Mouse (Mus musculus) layer of hippocampus, adult 9-11 months (tissue): ENCODE measurements at regions not wholly inside any gene's neighbourhood (a gene's known extent, or its start where the extent isn't known, plus 50 kb on each side); places are given as distances from the start of the nearest gene placed in this dataset.

Experiments
- DNase-seq: peaks from one replicate; pipeline ENCODE4 v3.0.0; 2022

DNA sequence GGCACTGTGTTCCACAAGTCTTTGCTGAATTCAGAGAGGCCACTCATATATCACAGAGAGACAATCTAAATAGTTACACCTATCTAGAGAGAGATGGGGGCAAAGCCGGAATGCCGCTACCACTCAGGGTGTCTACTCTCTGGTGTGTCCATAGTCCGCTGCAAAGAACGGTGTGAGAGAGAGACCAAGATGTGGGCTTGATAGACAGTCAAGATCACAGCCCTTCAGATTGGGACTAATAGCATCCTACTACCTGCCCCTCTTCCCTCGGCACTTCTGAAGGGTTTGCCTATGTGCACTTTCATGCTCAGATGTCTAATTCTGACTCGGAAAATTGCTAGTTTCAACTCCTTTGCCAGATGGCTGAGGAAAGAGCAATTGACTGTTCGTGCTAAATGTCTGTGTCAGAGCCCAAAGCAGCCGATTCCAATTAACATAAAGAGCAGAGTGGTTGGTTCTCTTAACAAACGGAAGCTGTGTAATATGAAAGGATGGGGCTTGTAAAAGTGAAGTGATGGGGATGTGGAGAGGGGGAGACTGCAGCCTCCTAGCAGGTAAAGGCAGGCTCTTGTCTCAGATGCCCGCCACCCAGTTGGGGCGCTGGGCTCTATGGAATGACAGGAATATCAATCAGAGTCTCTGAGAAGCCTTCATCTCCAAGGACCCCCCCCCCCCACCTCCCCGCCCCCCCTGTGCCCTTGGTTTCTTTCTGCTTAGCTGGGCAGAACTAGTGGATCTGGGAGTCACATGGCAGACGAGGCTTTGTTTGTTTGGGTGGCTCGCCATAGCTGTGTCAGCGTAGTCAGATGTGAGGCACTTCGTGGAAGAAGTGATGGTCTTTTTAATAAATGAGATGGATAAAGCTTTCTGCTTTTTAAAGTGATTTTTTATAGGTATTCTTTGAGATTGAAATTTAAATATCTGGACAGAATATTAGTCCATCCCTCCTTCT, 193.7 kb downstream of the Phlda1 start:
- DNase-seq = peak; percentile 23

GRCm38 (mm10) chr10:111700570-111700969, 194.5 kb downstream of the Phlda1 start:
- DNase-seq = no peak

GRCm38 (mm10) chr10:111701138-111701537, 195.1 kb downstream of the Phlda1 start:
- no peak for DNase-seq

- DNase-seq = no peak
Observed at GRCm38 (mm10) chr10:111702435-111702834, 196.3 kb downstream of the Phlda1 start.

DNA sequence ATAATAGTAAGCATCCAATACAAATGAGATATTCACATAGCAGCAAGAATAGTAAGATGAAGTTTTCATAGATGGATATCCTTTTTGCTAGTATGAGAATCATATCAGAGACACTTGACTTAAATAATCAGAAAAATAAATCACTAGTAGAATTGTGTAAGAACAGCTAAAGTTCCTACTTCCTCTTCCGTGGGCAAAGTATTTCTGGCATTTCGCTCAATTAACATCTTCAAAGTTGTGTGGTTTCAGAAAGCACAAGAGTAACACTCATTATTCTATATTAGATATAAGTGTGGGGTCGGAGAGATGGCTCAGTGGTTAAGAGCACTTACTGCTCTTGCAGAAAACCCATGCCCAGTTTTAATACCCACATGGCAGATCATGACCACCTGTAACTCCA, 197.4 kb downstream of the Phlda1 start:
- no peak for DNase-seq

GRCm38 (mm10) chr10:111711519-111712113, 205.5 kb downstream of the Phlda1 start:
- DNase-seq = no peak

DNA sequence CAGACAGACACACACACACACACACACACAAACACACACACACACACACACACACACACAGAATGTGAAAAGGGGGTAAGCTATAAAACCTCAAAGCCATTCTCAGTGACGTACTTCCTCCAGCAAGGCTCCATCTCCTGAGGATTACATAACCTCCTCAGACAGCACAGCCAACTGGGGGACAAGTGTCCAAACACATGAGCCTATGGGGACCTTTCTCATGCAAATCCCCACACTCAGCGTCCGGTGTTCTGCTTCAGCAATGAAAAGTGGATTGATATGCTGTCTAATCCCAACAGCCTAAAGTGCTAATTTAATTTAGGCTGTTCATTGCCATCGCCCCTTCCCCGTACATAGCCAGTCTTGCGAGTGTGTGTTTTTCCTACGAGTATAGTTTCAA, 206.9 kb downstream of the Phlda1 start:
- DNase-seq = no peak

- no peak for DNase-seq
Observed at GRCm38 (mm10) chr10:111713676-111714075, 207.6 kb downstream of the Phlda1 start.

GRCm38 (mm10) chr10:111715172-111715571, 209.1 kb downstream of the Phlda1 start:
- no peak for DNase-seq

DNA sequence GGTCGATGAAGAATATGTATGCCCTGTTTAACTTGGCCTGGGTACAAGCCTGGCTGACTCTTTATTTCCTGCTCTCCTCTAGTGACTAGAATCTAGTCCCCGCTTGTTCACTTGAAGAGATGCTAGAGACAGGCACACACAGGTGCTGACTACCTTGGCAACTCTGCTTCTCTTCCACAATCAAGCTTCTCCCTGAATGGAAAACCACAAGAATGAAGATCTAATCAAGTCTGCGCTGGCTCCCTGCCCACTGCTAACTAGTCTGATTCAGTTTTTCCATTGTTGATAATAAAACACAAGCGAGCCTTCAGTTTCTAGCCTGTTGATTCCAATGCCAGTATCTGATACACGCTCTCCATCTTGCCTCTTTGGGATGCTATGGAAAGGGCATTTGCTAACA, 213.5 kb downstream of the Phlda1 start:
- no peak for DNase-seq

DNA sequence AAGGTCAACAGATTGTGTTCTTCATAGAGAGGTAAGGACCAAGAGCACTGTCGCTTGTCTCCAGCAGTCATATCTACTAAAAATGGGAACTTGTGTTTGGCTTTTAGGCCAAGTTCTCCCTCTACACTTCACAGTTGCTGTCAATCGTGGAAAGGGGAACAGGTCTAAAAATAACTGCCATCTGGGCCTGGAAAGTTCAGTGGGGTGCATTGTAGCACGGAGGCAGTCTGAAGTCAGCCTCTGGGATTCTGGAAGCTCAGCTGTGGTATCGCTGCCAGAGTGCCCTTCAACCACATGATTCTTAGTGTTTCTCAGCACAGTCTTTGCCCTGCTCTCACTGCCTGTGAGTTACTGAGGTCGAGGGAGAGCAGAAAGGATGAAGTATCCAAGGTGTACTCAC, 215.0 kb downstream of the Phlda1 start:
- DNase-seq = peak; percentile 14

GRCm38 (mm10) chr10:111723885-111724284, 217.8 kb downstream of the Phlda1 start:
- DNase-seq = no peak

- no peak for DNase-seq
Observed at GRCm38 (mm10) chr10:111724574-111725414, 218.7 kb downstream of the Phlda1 start.

DNA sequence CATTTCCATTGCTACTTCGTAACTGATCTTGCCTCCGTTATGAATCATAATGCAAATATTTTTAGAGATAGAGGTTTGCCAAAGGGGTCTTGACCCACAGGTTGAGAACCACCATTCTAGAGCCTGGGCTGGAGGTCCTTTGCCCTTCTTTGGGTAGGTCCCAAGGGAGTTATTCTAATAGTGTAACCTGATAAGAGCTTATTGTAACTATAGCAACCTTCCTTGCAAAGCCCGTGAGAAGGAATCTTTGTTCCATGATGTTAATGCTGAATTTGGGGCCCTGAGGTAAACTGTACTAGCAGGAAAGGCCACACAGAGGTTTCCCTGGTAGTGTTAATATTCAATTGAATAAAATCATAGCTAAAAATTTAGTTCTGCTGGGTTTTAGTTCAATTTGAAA, 229.9 kb downstream of the Phlda1 start:
- no peak for DNase-seq

DNA sequence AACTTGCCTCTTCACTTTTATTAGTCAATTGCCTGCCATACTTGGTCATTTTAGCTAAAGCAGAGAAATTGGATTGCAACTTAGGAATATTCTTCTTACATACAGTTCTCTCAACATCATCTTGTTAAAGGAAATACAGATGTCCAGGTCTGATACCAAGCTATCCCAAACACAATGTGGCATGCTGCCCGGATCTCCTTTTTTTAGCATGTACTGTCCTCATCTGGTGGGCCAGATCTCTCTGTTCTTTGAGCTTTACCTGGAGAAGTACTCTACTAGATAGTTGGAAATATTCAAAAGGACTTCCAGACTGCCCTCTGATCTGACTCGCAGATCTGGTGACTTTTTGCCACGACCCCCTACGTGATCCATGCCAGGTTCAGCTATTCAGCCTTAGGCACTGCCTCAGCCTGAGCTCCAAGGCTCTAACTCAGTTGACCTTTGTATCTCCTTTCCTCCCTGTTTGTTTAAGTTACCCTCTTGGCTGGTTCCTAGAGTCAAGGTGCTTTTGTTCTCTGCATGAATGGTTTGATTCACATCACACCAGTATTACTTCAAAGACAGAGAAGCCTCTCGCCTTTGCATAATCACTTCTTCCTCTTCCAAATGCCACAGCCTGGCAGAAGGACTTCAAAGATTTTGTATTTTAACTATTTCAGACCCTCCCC, 232.9 kb upstream of the Krr1 start:
- DNase-seq = no peak

- no peak for DNase-seq
Observed at GRCm38 (mm10) chr10:111740586-111741265, 231.7 kb upstream of the Krr1 start.

DNA sequence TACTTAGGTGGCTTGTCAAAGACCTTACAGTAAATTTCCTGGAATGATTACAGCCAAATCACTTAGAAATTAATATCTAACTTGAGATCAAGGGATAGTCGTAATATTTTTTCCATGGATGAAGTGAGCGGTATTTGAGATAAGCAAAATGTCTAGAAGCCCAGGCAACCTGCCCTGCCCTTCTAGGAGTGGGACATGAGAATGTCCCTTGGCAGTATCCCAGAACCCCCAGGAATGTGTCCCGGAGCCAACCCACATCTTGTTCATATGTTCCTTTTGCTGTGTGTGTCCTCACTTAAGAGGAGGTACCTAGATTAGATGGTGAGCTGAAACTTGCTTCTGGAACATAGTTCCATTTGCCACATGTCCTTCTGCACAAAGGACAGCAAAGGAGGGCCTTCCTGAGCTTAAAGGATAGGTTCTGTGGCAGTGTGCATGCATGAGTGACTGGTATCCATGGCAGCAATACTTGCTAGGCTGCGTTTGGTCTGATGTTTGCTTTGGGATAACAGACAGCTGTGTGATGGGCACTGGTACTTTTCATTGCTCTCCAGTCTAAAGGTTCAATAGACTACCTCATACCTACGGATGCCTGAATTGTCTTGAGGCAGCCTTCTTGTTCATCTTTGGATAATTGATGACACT, 231.0 kb upstream of the Krr1 start:
- no peak for DNase-seq

- DNase-seq = no peak
Observed at GRCm38 (mm10) chr10:111743291-111743690, 229.2 kb upstream of the Krr1 start.

GRCm38 (mm10) chr10:111745116-111745515, 227.3 kb upstream of the Krr1 start:
- DNase-seq = no peak

GRCm38 (mm10) chr10:111746067-111746878, 226.2 kb upstream of the Krr1 start:
- no peak for DNase-seq
